Mouse (Mus musculus): Measurements from ENCODE around the gene Cadm1. TPM values are rescaled to one million over a fixed set of nuclear protein-coding genes. Genes with fewer than 3 reads are reported as not detected.

Gene Cadm1
- polyA plus RNA-seq (2012; rRNA removed; ENCODE audit: low replicate concordance): 2.1 and 16.7 TPM in 2 replicates

DNA sequence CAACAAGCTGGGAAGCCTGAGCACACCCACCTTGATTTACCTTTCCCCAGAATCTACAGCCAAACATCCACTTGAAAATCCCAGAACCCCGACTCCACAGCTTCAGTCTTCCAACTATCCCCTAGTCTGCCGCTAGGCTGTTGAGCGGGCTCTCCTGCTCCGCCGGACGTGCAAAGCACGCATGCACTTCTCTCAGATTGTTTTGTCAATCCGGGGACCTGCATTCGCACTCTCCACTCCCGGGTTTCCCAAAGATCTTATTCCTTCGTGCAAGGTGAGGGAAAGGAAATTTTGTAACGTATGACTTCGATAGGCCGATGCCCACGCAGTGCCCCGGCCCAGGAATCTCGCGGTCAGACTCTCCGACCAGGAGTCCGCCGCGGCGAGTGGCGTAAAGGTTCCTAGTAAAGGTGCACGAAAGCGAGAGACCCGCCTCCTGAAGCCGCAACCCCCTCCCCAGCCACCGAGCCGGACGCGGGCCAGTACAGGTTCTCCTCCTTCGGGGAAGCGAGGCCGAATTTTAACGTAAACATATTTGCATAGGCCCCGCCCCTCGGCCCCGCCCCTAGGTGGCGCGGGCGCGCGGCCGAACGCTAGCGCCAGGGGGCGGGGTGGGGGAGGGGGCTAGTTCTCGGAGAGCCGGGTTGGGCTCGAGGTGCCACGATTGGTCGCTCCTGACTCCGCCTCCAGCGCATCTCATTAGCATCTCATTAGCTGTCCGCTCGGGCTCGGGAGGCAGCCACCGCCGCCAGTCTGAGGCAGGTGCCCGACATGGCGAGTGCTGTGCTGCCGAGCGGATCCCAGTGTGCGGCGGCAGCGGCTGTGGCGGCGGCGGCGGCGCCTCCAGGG is at the start of gene Cadm1:
Cadm1 (plus strand) TSS at position 572 of the 849 bp plus-strand sequence.

